Mouse (Mus musculus): ENCODE measurements around the gene Ctla2b. TPM values are rescaled to one million over a fixed set of nuclear protein-coding genes. Genes with fewer than 3 reads are reported as not detected.

The Ctla2b gene
- polyA plus RNA-seq, 1 experiment from 2014 or later = 7.1 TPM

DNA sequence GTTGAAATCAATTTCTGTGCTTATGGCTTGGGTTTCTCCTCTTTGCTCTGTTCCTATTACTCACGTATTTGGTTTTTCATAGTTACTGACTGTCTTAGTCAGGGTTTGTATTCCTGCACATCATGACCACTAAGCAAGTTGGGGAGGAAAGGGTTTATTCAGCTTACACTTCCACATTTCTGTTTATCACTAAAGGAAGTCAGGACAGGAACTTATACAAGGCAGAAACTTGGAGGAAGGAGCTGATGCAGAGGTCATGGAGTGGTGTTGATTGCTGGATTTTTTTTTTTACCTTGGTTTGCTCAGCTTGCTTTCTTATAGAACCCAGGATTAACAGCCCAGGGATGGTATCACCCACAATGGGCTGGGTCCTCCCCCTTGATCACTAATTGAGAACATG is 4.9 kb downstream of the Ctla2b start:
- no peak overlapping the region; a peak in 1 of 4 replicates for H3K27ac ChIP-seq (replicated peaks in 1 of 2; ENCODE audit: control insufficient read depth in 1 of 2, insufficient read depth in 1 of 2, low read depth in 2 of 2, low read length in 2 of 2)
- 81% methylated on average over 1 of the region's 1 CpGs for WGBS

DNA sequence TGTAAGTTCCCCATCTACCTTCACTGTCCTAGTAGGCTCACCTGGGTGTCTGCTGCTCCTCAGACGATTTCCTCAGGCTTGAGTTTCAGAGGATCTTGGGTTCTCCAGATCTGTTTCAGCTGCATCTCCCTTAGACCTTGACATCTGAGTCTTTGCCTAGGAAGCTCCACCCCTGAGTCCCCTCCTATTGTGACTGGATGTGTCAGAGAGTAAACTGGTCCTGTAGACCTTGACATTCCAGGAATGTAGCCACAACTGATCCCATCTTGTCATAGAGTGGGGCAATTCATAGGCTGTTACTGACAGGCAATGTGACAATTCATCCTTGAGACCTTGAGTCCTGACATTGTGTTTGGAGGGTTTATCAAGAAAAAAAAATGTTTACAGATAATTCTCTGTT is 33.0 kb downstream of the Ctla2b start, which contains the start of gene 4930486L24Rik:
4930486L24Rik (minus strand) TSS at position 195 of the 400 bp plus-strand sequence.
- Histone ChIP-seq H3K9me3 (ENCODE audit: control insufficient read depth, low read length) (no peaks in the 10 kb centered on the region), H3K4me3 (ENCODE audit: control insufficient read depth in 1 of 2, insufficient read depth in 1 of 2, low read depth in 1 of 2, low read length in 2 of 2) (no peak within 1 kb of the TSS), H3K27me3 (ENCODE audit: control insufficient read depth, insufficient read depth, low read length) (no peaks in the 10 kb centered on the region), H3K27ac (replicated peaks in 1 of 2; ENCODE audit: control insufficient read depth in 1 of 2, insufficient read depth in 1 of 2, low read depth in 2 of 2, low read length in 2 of 2) (no peak within 1 kb of the TSS), H3K4me1 (ENCODE audit: control insufficient read depth in 2 of 2, insufficient read depth in 2 of 2, low read length in 2 of 2) (no peaks in the 10 kb centered on the region), H3K9ac (ENCODE audit: low read length) (no peak within 1 kb of the TSS), H3K4me2 (ENCODE audit: low read length) (no peak within 1 kb of the TSS), H3K36me3 (ENCODE audit: control insufficient read depth, insufficient read depth, low read length) (no peaks in the 10 kb centered on the region)
- 54% methylated on average over 1 of the region's 1 CpGs for WGBS
- no peak for ATAC-seq (ENCODE audit: insufficient number of reproducible peaks, insufficient read depth, low FRiP score, low read depth)

More for the DNA sequence above, 4.9 kb downstream of the Ctla2b start:
- Histone ChIP-seq H3K9ac (ENCODE audit: low read length) (no peak overlapping the region), H3K4me3 (ENCODE audit: control insufficient read depth in 1 of 2, insufficient read depth in 1 of 2, low read depth in 1 of 2, low read length in 2 of 2) (no peak overlapping the region), H3K9me3 (ENCODE audit: control insufficient read depth, low read length) (peaks cover 3% of the 10 kb centered on the region), H3K4me1 (ENCODE audit: control insufficient read depth in 2 of 2, insufficient read depth in 2 of 2, low read length in 2 of 2) (no peaks in the 10 kb centered on the region), H3K27me3 (ENCODE audit: control insufficient read depth, insufficient read depth, low read length) (no peaks in the 10 kb centered on the region), H3K36me3 (ENCODE audit: control insufficient read depth, insufficient read depth, low read length) (no peaks in the 10 kb centered on the region), H3K4me2 (ENCODE audit: low read length) (no peak overlapping the region)
- ATAC-seq (ENCODE audit: insufficient number of reproducible peaks, insufficient read depth, low FRiP score, low read depth) = no peak

DNA sequence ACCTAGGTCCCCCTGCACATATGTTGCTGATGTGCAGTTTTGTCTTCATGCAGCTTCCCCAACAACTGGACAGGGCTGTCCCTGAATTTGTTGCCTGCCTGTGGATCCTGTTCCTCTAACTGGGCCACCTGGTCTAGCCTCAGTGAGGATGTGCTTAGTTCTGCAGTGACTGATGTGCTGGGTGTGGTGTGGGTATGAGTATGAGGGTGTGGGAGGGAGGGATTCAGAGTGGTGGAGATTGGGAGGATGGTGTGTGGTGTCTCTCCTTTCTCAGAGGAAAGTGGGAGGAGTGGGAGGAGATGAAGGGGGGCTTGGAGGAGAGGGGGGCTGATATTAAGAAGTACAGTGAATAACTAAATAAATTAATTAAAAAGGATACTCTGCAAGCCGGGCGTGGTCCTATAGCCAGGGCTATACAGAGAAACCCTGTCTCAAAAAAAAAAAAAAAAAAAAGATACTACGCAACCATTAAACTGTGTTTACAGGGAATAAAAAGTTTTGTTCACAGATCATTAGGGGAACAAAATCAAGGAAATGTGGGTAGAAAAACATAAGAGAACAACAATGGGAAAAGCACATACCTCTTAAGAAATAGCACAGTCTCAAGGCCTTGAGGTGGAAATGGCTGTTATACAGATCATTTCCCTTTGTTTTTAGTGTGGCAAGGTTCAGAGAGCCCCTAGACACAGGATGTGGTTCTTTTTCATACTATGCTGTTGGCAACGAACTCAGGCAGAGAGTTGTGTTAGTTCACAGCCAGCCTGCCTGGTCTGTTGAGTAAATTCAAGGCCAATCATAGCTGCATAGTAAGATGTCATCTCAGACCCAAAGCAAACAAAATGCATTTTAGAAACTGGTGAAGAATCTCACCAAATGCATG is 48.8 kb downstream of the Ctla2b start:
- ATAC-seq (ENCODE audit: insufficient number of reproducible peaks, insufficient read depth, low FRiP score, low read depth) = no peak
- Histone ChIP-seq H3K36me3 (ENCODE audit: control insufficient read depth, insufficient read depth, low read length) (no peaks in the 10 kb centered on the region), H3K4me2 (ENCODE audit: low read length) (no peak overlapping the region), H3K4me3 (ENCODE audit: control insufficient read depth in 1 of 2, insufficient read depth in 1 of 2, low read depth in 1 of 2, low read length in 2 of 2) (no peak overlapping the region), H3K9ac (ENCODE audit: low read length) (no peak overlapping the region), H3K4me1 (ENCODE audit: control insufficient read depth in 2 of 2, insufficient read depth in 2 of 2, low read length in 2 of 2) (no peaks in the 10 kb centered on the region), H3K27me3 (ENCODE audit: control insufficient read depth, insufficient read depth, low read length) (no peaks in the 10 kb centered on the region), H3K9me3 (ENCODE audit: control insufficient read depth, low read length) (no peaks in the 10 kb centered on the region), H3K27ac (replicated peaks in 1 of 2; ENCODE audit: control insufficient read depth in 1 of 2, insufficient read depth in 1 of 2, low read depth in 2 of 2, low read length in 2 of 2) (peak overlapping the region in 1 of 2 experiments; percentile 37; a peak in 1 of 4 replicates)
- WGBS = 77% methylated on average over 4 of the region's 4 CpGs

Other genes with a start within 250 kb of the Ctla2b start
- gene BC051665, start 111.1 kb downstream of the Ctla2b start, polyA plus RNA-seq (2014; fragmentation: Nextera tagmentation; extraction: Ambion mirVana) = not detected in 2 replicates
- gene Ctsll3, start 94.6 kb downstream of the Ctla2b start, polyA plus RNA-seq (2014; fragmentation: Nextera tagmentation; extraction: Ambion mirVana) = not detected in 2 replicates
- 0.30 TPM in 1 of 2 replicates, not detected in the other for gene 4930486L24Rik, start 33.0 kb downstream of the Ctla2b start, polyA plus RNA-seq (2014; fragmentation: Nextera tagmentation; extraction: Ambion mirVana)
- gene Gm49392, start 553 bp downstream of the Ctla2b start, polyA plus RNA-seq (2014; fragmentation: Nextera tagmentation; extraction: Ambion mirVana) = 0.50 TPM in 1 of 2 replicates, not detected in the other
- not detected in 2 replicates for gene Tpbpb, start 7.4 kb upstream of the Ctla2b start, polyA plus RNA-seq (2014; fragmentation: Nextera tagmentation; extraction: Ambion mirVana)
- gene Gm49393, start 38.1 kb upstream of the Ctla2b start, polyA plus RNA-seq (2014; fragmentation: Nextera tagmentation; extraction: Ambion mirVana) = not detected in 2 replicates
- 4.1 and 6.9 TPM in 2 replicates for gene Gm49391, start 39.1 kb upstream of the Ctla2b start, polyA plus RNA-seq (2014; fragmentation: Nextera tagmentation; extraction: Ambion mirVana)
- 92.7 and 107 TPM in 2 replicates for gene Ctla2a, start 39.2 kb upstream of the Ctla2b start, polyA plus RNA-seq (2014; fragmentation: Nextera tagmentation; extraction: Ambion mirVana)
- not detected in 2 replicates for gene Tpbpa, start 44.5 kb upstream of the Ctla2b start, polyA plus RNA-seq (2014; fragmentation: Nextera tagmentation; extraction: Ambion mirVana)
- 0.20 TPM in 1 of 2 replicates, not detected in the other for gene Ctsj, start 108.5 kb upstream of the Ctla2b start, polyA plus RNA-seq (2014; fragmentation: Nextera tagmentation; extraction: Ambion mirVana)
- gene Ctsq, start 143.2 kb upstream of the Ctla2b start, polyA plus RNA-seq (2014; fragmentation: Nextera tagmentation; extraction: Ambion mirVana) = not detected in 2 replicates